Mouse (Mus musculus) 416B (cell line): ENCODE measurements around the gene Elmo1.

ENCODE experiments used
- DNase-seq: peaks from one replicate; pipeline ENCODE4 v3.0.0; 2011; ENCODE audit warnings: low read depth

Gene Elmo1

DNA sequence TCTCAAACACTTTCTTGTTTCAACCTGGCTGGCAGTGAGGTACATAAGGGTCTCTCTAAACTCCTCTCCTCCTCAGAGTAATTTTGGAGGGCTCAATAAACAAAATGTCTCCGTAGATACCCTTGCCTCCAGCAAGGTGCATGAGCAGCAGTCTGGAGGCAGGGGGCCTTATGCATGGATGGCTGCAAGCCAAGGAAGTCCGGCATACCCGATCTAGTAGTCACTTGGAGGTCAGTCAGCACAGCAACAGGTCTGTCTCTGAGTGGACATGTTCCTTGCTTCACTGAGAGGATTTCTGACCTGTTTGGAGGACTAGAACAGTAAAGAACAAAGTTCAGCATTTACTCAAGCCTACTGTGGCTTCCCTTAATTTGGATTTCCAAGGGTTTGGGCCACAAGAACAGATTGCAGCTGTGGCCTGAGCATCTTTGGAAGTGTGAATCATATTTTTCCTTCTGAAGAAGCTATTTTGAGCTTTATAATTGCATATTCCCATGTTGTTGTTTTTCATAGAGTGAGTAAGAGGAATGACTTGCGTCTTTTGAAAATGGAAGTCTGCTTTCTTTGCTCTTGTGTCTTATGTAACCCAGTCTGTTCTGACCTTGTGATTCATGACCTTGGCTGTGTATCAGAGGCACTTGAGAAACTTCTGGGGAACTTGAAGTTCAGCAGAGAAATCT lies 296.2 kb downstream of the Elmo1 start:
- peak; percentile 55 for DNase-seq

GRCm38 (mm10) chr13:20392824-20393598 lies 302.6 kb downstream of the Elmo1 start:
- DNase-seq: no peak

- no peak for DNase-seq
These were observed 307.3 kb downstream of the Elmo1 start for GRCm38 (mm10) chr13:20397744-20398143.

DNA sequence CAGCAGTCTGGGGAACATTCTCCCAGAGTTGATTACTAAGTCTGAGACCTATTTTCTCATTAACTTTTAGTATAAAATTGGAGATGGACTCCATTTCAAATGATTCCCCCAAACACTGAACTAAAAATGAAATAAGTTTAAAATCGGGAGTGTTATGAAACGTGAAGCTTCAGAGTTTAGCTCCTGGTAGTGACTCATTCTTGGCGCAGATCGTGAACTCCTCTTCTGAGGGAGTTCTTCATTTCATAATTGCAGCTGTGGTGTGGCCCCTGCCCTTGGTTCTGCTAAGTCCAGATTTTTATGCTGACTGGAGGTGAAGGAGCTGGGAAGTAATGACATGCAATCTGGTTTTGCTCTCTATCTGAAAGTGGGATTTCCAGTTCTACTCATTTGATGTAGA lies 307.9 kb downstream of the Elmo1 start:
- peak; percentile 40 for DNase-seq

DNA sequence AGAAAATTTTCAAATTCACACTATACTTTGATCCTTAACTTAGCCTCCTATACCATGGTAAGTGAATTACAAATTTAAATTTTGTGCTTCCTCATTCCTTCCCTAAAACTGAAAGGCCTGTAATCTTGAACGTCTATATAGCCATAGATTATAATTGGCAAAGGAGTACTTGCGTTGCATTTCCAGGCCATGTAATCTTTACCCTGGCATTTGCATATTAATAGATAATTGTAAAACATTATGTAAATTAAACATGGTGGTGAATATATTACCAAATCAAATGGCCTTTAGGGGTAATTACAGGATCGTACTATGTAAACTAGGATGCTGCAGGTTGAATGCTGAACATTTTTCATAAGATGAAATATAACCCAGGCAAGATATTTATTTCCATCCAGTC lies 314.1 kb downstream of the Elmo1 start:
- DNase-seq: no peak

DNA sequence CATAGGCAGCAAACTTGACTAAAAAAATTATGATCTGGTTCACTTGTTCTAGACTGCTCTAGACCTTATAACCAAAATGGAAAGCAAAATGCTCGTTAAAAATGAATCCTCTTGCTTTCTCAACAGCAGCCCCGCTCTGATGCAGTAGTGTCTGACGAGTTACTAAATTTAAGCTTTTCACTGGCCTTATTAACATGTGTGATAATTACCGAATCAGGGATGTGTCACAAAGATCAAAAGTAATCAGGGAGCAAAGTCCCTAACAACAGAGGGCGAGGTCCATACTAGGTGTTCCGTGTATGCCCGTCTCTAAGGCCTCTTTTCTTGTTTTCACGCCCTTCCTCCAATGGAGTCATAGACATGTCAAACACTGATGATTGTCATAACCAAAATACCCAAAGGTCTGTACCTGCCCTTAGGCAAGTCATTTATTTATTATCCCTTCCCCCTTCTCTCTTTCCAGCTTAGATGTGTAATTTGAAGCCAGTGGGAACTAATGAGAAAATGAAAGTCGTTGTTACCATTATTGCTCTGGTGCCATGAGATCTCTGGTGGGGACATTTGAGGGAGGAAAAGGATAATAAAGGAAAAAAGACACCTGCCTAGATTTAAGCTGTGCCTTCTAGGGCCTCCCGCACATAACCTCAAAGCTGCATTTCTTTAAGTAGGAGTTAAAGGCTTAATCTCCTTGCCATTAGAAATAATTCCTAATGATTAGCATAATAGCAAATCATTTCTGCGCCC lies 316.2 kb downstream of the Elmo1 start:
- DNase-seq: no peak

DNA sequence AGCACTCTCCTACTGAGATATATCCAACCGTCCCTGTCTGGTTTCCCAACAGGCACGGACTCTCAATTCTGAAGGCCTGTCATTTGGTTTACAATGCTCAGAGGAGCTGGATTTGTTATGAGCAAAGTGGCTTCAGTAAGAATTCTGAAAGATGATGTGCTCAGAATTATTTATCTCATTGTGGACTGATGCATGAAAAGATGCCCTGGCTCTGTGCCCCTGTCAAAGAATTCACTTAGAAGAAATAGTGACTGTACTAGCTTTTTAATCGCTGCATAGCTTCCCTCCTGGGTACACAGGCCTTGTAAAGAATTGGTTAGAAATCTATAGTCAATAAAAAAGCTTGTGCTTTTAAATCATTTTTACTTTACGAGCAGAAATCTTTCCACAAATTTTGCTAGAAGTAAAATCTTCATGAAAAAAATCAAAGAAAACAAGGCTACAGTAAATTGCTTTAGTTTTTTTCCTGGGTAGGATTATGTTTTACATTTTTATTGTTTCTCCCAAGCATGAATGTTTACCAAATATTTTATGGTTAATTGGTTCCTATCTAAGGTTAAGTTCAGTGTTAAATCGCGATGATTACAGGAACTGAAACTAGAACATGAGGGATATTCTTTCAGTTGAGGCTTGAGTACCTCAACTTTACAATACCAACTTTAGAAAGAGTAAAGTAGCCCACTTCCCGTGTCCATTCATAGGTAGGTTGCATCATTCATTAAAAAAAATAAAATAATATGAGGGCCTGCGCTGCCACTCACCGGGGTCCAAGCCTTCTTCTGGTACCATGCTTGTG lies 320.1 kb downstream of the Elmo1 start:
- no peak for DNase-seq

DNA sequence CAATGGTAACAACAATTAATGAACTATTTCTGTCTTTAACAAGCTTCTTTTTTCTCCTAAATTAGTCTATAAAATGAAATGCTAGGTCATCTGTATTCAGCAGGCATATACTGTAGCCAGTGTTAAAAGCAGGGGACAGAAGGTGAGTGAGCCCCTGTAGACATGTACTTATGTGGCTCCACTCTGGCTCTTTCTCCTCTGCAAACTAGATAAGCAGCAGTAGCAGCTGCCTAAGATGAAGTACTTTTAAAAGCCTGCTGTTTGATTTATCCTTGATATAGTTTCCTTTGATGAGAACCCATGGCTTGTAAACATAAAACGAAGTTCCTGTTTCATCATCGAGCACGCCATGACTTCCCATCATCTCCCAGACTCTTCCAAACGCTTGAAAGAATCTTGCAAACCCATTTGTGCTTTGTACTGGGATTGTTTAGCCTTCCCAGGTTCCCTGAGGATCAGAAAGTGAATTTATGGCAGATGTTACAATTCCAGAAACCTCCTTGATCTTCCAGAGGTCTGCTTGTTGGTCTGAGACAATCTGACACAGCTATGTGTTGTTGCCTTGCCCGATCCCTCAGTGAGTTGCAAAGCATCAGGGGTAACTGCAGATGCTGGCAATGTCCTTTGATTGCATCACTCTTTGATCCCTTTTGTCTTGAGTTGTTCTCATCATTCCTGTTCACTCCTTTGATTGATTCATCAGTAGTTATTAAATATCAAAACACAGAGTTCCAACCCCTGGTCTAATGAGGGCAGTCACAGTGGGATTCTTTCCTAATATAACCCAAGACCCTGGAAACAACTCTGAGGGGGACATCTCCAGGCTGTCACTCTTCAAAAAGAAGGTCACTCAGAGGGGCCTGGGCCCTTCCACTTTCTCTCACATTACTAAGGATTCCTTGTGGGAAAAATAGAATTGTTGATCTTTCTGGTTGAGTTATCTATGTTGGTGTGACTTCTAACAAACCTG lies 326.6 kb downstream of the Elmo1 start:
- DNase-seq: no peak

GRCm38 (mm10) chr13:20430998-20431397 lies 340.6 kb downstream of the Elmo1 start:
- DNase-seq: no peak

DNA sequence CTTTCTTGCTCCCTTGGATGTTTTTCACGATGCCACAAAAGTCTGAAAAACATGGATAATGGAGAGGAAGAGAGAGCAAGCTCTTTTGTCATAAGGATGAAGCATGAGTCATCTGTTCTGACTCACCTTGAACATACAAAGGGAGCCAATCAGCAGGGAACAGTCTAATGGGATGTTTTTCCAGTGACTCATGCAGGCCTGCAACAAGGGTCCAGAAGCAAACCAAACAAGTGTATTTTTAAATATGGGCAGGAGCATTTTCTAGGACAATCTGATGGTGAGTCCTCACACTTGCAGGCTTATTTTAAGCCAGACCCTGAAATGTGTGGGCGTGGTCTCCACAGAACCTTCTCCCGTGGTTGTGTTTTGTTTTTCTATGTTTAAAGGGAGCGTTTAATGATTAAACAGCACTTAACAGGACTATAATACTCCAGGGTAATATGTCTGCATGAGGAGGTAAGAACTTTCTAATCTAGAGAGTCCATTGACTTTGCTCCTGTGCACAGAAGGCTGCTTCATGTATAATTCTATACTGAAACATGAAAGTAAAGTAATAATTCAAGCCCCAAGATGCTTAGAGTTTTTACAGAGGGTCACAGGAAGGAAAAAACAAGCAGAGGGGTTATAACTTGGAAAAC lies 342.9 kb downstream of the Elmo1 start:
- DNase-seq: peak; percentile 92

DNA sequence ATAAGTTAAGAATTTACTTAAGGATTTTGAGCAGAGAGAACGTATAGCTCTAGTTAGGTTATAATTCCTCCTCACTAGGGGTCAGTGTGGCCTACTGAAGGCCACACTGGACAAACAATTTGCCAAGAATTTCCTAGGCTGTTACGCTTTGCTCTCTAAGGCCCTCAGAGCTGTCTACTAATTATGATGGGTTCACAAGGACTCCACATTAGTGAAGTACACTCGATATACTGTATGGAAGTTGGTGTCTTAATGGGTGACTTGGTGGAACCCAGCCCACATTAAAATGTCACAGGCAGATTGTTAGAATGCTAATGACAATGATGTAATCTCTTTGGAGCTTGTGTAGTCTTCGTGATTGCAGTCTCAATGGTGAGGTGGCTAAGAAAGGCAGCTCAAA lies 343.7 kb downstream of the Elmo1 start:
- DNase-seq: peak; percentile 25

DNA sequence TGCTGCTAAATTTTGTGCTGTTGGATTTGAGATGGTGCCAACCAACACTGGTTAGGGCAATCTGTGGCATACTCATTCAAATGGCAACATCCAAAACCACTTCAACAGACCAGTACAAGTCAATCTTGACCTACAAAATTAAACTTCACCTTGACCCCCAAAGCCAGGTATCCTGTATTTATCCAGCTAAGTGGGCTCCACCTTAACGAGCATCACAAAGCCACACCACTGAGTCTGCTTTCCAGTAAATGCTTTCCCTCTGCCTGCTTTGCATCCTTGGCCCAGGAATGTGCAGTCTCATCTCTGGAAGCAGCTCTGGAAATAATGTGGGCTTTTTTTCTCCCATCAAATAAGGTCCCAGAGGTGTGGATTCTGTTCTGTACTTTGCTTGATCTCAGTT lies 349.1 kb downstream of the Elmo1 start:
- DNase-seq: no peak

DNA sequence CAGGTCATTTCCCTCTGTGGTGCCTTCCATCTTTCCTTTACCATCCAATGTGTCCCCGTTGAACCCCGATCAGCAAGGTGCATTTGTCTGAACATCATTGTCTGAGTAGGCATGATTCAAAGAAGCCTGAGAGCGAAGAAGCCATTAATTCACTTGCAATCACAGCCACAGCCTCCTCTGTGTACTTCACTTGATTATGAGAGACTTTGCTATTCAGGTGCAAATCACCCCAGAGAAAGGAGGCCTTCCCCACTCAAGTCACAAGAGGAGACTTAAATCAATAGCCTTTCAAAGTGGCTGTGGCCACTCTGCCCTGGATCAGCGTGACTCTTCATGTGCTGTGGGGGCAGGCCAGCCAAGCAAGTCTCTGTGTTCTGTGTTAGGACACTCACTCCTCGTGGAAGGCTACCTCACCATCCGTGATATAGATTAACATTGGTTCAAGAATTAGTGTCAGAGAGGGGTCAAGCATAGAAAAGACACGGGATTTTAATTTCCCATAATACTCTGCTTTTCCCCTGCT lies 360.5 kb downstream of the Elmo1 start:
- DNase-seq: no peak

GRCm38 (mm10) chr13:20454357-20454756 lies 364.0 kb downstream of the Elmo1 start:
- DNase-seq: no peak

DNA sequence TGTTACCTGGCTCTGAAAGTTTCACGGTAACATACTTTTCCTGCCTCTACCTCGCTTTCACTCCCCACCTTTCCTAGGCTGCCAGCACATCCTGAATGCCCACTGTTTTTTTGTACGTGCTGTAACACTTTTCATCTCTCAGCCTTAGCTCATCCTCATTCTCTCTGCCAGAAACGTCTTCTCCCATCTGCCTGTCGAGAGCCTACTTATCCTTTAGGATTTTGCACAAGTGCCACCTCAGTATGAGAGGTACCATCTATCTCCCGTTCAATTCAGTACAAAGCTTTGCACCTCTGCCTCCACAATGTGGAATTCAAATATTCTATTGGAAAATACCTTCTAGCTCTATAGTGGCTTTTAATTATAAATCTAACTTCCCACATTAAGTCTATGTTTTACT lies 369.7 kb downstream of the Elmo1 start:
- no peak for DNase-seq

GRCm38 (mm10) chr13:20461616-20462015 lies 371.2 kb downstream of the Elmo1 start:
- no peak for DNase-seq

DNA sequence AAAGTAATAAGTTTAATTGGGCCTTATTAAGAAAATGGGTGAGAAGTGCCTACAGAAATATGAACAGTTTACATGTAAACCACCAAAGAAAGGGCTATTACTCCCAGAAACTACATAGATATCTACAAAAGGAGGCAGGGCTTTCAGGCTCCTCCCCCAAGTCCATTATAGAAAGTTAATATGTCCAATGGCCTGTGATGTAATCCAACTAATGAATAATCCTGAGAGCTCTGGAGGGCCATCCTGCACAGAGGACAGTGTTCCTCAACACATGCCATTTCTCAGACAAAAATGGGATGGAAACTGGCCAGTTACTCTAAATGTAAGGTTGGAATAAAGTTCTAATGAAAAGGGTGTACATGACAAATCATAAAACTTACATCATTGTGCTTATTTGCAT lies 373.8 kb downstream of the Elmo1 start:
- no peak for DNase-seq

- no peak for DNase-seq
These were observed 377.0 kb downstream of the Elmo1 start for GRCm38 (mm10) chr13:20467381-20467780.

GRCm38 (mm10) chr13:20471732-20472131 lies 381.3 kb downstream of the Elmo1 start:
- peak; percentile 51 for DNase-seq

DNA sequence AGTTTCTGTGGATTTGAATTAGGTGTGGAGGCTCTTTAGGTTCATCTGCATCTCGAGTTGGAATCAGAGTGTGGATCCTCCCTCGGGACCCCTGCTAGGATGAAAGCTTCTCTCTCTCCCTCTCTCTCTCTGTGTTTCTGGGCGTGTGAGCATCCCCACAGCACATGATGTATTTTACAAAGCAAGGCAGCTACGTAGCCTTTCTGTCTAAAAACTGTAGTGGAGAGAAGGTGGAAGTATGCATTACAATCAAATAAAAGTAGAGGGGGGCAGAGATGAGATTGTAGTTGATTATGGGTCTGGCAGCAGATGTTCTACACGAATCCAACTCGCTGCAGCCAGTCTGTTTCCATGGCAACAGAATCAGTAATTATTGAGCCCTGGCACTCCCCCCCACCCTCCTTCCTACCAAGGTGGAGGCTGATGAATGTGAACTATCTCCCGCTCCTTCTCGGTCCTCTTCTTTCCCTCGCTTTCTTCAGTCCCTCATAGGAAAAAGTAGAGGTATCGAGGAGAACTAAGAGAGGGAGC lies 382.0 kb downstream of the Elmo1 start:
- DNase-seq: no peak
